Mouse (Mus musculus) intestine, embryonic 16.5 days (tissue): ENCODE data around the gene Prdm10. TPM values are rescaled to one million over a fixed set of nuclear protein-coding genes. Genes with fewer than 3 reads are reported as not detected.

Experiments
- ATAC-seq: fragments of 200-750 bp; cut with Nextera tagmentation; 2 replicates; pipeline ENCODE4 v1.8.0; 2017; ENCODE audit warnings: moderate TSS enrichment, moderate library complexity
- H3K27ac ChIP-seq: fragments of 300-500 bp; sonication (generic); 2 replicates; pipeline ENCODE4 v1.5.1; 2014; ENCODE audit warnings: mild to moderate bottlenecking, low read length
- H3K27me3 ChIP-seq: fragments of 300-500 bp; sonication (generic); replicated peaks from 2 replicates; pipeline ENCODE4 v1.6.1; 2014; ENCODE audit warnings: low read length, control low read depth, mixed read lengths; ENCODE audit not compliant: control insufficient read depth, insufficient read depth
- H3K36me3 ChIP-seq: fragments of 300-500 bp; sonication (generic); 2 replicates; pipeline ENCODE4 v1.6.1; 2014; ENCODE audit warnings: low read length, control low read depth; ENCODE audit not compliant: control insufficient read depth, insufficient read depth
- H3K4me1 ChIP-seq: fragments of 300-500 bp; sonication (generic); 2 replicates; pipeline ENCODE4 v1.6.1; 2014; ENCODE audit warnings: low read length, control low read depth, mixed read lengths; ENCODE audit not compliant: control insufficient read depth, insufficient read depth
- H3K4me2 ChIP-seq: fragments of 300-500 bp; sonication (generic); 2 replicates; pipeline ENCODE4 v1.6.1; 2014; ENCODE audit warnings: low read depth, low read length, control low read depth
- H3K4me3 ChIP-seq: fragments of 300-500 bp; sonication (generic); 2 replicates; pipeline ENCODE4 v1.5.1; 2014; ENCODE audit warnings: mild to moderate bottlenecking, low read length
- H3K9ac ChIP-seq: fragments of 300-500 bp; sonication (generic); 2 replicates; pipeline ENCODE4 v1.6.1; 2014; ENCODE audit warnings: low read depth, low read length
- H3K9me3 ChIP-seq: fragments of 300-500 bp; sonication (generic); 2 replicates; pipeline ENCODE4 v1.6.1; 2016; ENCODE audit warnings: low read length, control low read depth; ENCODE audit not compliant: control insufficient read depth
- WGBS: fragments of 180-500 bp; shearing (Covaris S2); extraction: QIAGEN DNeasy Blood & Tissue Kit; methylation state at CpG from one replicate; pipeline ENCODE4 v1.1.7; 2014; 5-methylcytosine and 5-hydroxymethylcytosine counted together
- polyA plus RNA-seq: library from polyadenylated mRNA; unstranded; fragments of >200 nt; fragmentation: Nextera tagmentation; extraction: Ambion mirVana; gene quantifications from 2 replicates; pipeline ENCODE4 v1.2.1, GENCODE M21; 2015

Gene Prdm10
- polyA plus RNA-seq, 1 experiment from 2014 or later, result 3.5 TPM

- under 1% methylated on average over 41 of the region's 63 CpGs for WGBS
- ATAC-seq, result peak; percentile 69
- H3K4me3 ChIP-seq, result peak overlapping the region; percentile 77
- peaks cover 12% of the 10 kb centered on the region for H3K4me1 ChIP-seq
- no peaks in the 10 kb centered on the region for H3K9me3 ChIP-seq
- no peaks in the 10 kb centered on the region for H3K27me3 ChIP-seq
- peak overlapping the region; percentile 78 for H3K4me2 ChIP-seq
- H3K27ac ChIP-seq, result peak overlapping the region; percentile 99
- H3K36me3 ChIP-seq, result no peaks in the 10 kb centered on the region
- peak overlapping the region; percentile 99 for H3K9ac ChIP-seq
Observed at GRCm38 (mm10) chr9:31281011-31281662, 799 bp downstream of the Prdm10 start.

- Histone ChIP-seq H3K9ac (peak overlapping the region; percentile 99), H3K4me3 (peak overlapping the region; percentile 77), H3K9me3 (no peaks in the 10 kb centered on the region), H3K27me3 (no peaks in the 10 kb centered on the region), H3K27ac (peak overlapping the region; percentile 99), H3K4me1 (peaks cover 12% of the 10 kb centered on the region), H3K4me2 (peak overlapping the region; percentile 78), H3K36me3 (no peaks in the 10 kb centered on the region)
- WGBS, result 3% methylated on average over 11 of the region's 11 CpGs
- no peak for ATAC-seq
Observed at GRCm38 (mm10) chr9:31281663-31282015, 1.3 kb downstream of the Prdm10 start.

GRCm38 (mm10) chr9:31282536-31282935 lies 2.2 kb downstream of the Prdm10 start:
- Histone ChIP-seq H3K4me1 (peaks cover 12% of the 10 kb centered on the region), H3K27ac (no peak overlapping the region), H3K9ac (0 out of 2 replicates have a peak overlapping the region, but pooled peaks have one; percentile 4), H3K27me3 (no peaks in the 10 kb centered on the region), H3K4me2 (no peak overlapping the region), H3K36me3 (no peaks in the 10 kb centered on the region), H3K9me3 (no peaks in the 10 kb centered on the region), H3K4me3 (no peak overlapping the region)
- 52% methylated on average over 4 of the region's 4 CpGs for WGBS
- no peak for ATAC-seq

GRCm38 (mm10) chr9:31283044-31283443 lies 2.7 kb downstream of the Prdm10 start:
- H3K9ac ChIP-seq, result no peak overlapping the region
- H3K4me1 ChIP-seq, result peaks cover 12% of the 10 kb centered on the region
- H3K27me3 ChIP-seq, result no peaks in the 10 kb centered on the region
- H3K4me3 ChIP-seq, result no peak overlapping the region
- no peaks in the 10 kb centered on the region for H3K36me3 ChIP-seq
- no peak overlapping the region for H3K4me2 ChIP-seq
- ATAC-seq, result no peak
- WGBS, result 85% methylated on average over 4 of the region's 4 CpGs
- no peaks in the 10 kb centered on the region for H3K9me3 ChIP-seq
- no peak overlapping the region for H3K27ac ChIP-seq

GRCm38 (mm10) chr9:31283911-31284310 lies 3.6 kb downstream of the Prdm10 start:
- no peaks in the 10 kb centered on the region for H3K36me3 ChIP-seq
- no peak for ATAC-seq
- no peak overlapping the region for H3K4me2 ChIP-seq
- peaks cover 12% of the 10 kb centered on the region for H3K4me1 ChIP-seq
- no peak overlapping the region for H3K4me3 ChIP-seq
- no peak overlapping the region for H3K9ac ChIP-seq
- WGBS, result 89% methylated on average over 3 of the region's 3 CpGs
- H3K27ac ChIP-seq, result no peak overlapping the region
- H3K9me3 ChIP-seq, result no peaks in the 10 kb centered on the region
- no peaks in the 10 kb centered on the region for H3K27me3 ChIP-seq

- Histone ChIP-seq H3K36me3 (no peaks in the 10 kb centered on the region), H3K4me3 (no peak overlapping the region), H3K4me2 (no peak overlapping the region), H3K9me3 (no peaks in the 10 kb centered on the region), H3K27ac (no peak overlapping the region), H3K27me3 (no peaks in the 10 kb centered on the region), H3K4me1 (peaks cover 16% of the 10 kb centered on the region; the same call in 1 of the 2 replicates), H3K9ac (no peak overlapping the region)
- no peak for ATAC-seq
- 77% methylated on average over 14 of the region's 14 CpGs for WGBS
Observed at GRCm38 (mm10) chr9:31290201-31290862, 10.0 kb downstream of the Prdm10 start.

- H3K27ac ChIP-seq, result no peak overlapping the region
- no peak overlapping the region for H3K4me2 ChIP-seq
- no peak overlapping the region for H3K9ac ChIP-seq
- H3K9me3 ChIP-seq, result no peaks in the 10 kb centered on the region
- H3K4me1 ChIP-seq, result peaks cover 16% of the 10 kb centered on the region; the same call in 1 of the 2 replicates
- no peaks in the 10 kb centered on the region for H3K27me3 ChIP-seq
- no peaks in the 10 kb centered on the region for H3K36me3 ChIP-seq
- WGBS, result 76% methylated on average over 4 of the region's 4 CpGs
- no peak overlapping the region for H3K4me3 ChIP-seq
- ATAC-seq, result no peak
Observed at GRCm38 (mm10) chr9:31291978-31292377, 11.6 kb downstream of the Prdm10 start.

GRCm38 (mm10) chr9:31293208-31293607 lies 12.9 kb downstream of the Prdm10 start:
- Histone ChIP-seq H3K9ac (no peak overlapping the region), H3K27ac (peak overlapping the region; percentile 9; the same call in 1 of the 2 replicates), H3K4me1 (peaks cover 16% of the 10 kb centered on the region; the same call in 1 of the 2 replicates), H3K4me3 (no peak overlapping the region), H3K36me3 (no peaks in the 10 kb centered on the region), H3K27me3 (no peaks in the 10 kb centered on the region), H3K9me3 (no peaks in the 10 kb centered on the region), H3K4me2 (no peak overlapping the region)
- WGBS, result 76% methylated on average over 2 of the region's 2 CpGs
- ATAC-seq, result peak; percentile 47; the same call in 1 of the 2 replicates

GRCm38 (mm10) chr9:31295311-31295710 lies 15.0 kb downstream of the Prdm10 start:
- Histone ChIP-seq H3K27ac (no peak overlapping the region), H3K4me3 (no peak overlapping the region), H3K4me1 (peaks cover 14% of the 10 kb centered on the region; the same call in 1 of the 2 replicates), H3K36me3 (no peaks in the 10 kb centered on the region), H3K27me3 (no peaks in the 10 kb centered on the region), H3K4me2 (no peak overlapping the region), H3K9ac (no peak overlapping the region), H3K9me3 (no peaks in the 10 kb centered on the region)
- WGBS, result 60% methylated on average over 2 of the region's 2 CpGs
- no peak for ATAC-seq
